Mouse (Mus musculus): Measurements from ENCODE around the gene Slc44a2. TPM values are rescaled to one million over a fixed set of nuclear protein-coding genes. Genes with fewer than 3 reads are reported as not detected.
"Not testable (repeated sequence)": the region's sequence is repeated elsewhere in the genome, so short reads cannot be mapped to it uniquely, and the experiment has no call there.

Slc44a2 gene
- polyA plus RNA-seq, 1 experiment, result 17.5 TPM

DNA sequence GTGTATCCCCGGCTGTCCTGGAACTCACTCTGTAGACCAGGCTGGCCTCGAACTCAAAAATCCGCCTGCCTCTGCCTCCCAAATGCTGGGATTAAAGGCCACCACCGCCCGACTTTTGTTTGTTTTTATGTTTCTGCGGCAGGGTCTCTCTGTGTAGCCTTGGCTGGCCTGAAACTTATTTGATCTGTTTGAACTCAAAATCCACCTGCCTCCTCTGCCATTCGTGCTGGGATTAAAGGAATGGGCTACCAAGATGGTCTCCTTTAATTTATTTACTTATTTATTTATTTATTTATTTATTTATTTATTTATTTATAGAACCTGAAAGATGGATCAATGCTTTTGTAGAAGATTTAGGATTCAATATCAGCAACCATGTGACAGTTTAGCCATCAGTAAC is 28.6 kb upstream of the Slc44a2 start:
- 7% methylated on average over 7 of the region's 7 CpGs for WGBS
- DNase-seq (ENCODE audit: low read depth, low spot score), result not testable (repeated sequence)

DNA sequence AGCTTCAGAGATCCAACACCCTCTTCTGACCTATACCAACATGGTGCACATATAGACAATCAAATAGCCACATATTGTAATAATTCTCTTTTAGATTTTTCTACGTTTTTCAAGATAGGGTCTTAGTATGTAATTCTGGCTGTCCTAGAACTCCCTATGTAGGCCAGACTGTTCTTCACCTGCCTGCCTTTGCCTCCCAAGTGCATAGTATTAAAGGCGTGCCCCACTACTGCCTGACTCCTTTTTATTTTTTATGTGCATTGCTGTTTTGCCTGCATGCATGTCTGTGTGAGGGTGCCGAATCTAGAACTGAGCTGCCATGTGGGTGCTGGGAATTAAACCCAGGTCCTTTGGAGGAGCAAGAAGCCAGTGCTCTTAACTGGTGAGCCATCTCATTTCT is 28.2 kb upstream of the Slc44a2 start:
- no peak for DNase-seq (ENCODE audit: low read depth, low spot score)
- 85% methylated on average over 3 of the region's 3 CpGs for WGBS

DNA sequence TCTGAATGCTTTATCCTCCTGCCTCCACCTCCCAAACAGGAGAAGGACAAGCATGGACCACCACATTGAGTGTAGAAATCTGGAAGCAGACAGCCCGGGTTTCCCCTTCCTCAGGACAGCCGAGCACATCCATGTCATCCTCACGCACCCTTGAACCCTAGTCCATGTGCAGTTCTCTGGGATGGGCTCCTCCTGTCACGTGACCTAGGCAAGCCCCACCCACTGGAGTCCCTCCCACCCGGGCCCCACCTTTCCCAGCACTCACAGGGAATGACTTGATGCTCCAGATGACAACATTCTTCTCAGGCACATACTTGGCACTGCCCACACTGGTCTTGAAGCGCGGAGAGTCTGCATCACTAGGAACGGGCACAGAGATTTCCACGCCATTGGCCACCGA is 21.5 kb upstream of the Slc44a2 start:
- DNase-seq (ENCODE audit: low read depth, low spot score), result no peak
- 82% methylated on average over 10 of the region's 10 CpGs for WGBS

DNA sequence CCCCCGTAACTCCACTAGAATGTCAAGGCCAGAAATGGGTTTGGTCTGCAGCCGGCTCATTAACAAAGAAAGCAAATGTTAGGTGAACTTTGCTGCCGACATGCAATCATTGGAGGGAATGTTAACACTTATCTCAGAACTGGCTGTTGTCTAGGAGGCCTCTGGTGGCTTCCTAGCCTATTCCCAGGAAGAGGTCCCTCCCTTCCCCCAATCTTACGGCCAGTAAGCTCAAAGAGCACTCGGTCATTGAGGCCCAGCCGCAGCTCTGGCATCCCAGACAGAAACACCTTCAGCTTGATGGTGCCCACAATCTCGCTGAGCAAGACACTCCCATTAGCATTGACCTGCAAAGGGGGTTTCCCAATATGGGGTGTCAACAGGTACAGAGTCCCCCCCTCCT is 15.4 kb upstream of the Slc44a2 start:
- 78% methylated on average over 7 of the region's 7 CpGs for WGBS
- no peak for DNase-seq (ENCODE audit: low read depth, low spot score)

GRCm38 (mm10) chr9:21309150-21309741 is 11.3 kb upstream of the Slc44a2 start:
- no peak for DNase-seq (ENCODE audit: low read depth, low spot score)
- 65% methylated on average over 15 of the region's 15 CpGs for WGBS

- 13% methylated on average over 7 of the region's 7 CpGs for WGBS
- DNase-seq (ENCODE audit: low read depth, low spot score), result no peak
Observed at GRCm38 (mm10) chr9:21311695-21312094, 8.8 kb upstream of the Slc44a2 start.

DNA sequence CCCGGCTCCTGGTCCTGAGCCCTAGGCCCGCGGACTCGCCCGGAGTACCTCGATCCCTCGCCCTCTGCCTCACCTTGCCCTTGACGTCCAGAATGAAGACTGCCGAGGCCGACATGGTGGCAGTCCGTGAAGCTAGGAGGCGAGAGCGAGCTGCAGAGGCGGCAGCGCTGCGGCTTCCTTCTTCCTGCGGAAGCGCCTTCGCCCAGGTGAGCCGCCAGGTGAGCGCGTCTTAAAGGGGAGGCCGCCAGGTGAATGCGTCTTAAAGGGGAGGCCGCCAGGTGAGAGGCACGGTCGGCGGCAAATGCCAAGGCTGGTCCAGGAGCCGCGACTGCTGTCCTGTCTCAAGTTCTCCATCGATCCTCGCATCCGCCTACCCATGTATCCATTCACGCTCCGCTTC is 8.4 kb upstream of the Slc44a2 start, which contains the start of gene Ap1m2:
Gene Ap1m2, minus strand, starts transcription at position 204 of the 400 bp plus-strand sequence.
- WGBS, result 12% methylated on average over 35 of the region's 35 CpGs
- no peak for DNase-seq (ENCODE audit: low read depth, low spot score)

DNA sequence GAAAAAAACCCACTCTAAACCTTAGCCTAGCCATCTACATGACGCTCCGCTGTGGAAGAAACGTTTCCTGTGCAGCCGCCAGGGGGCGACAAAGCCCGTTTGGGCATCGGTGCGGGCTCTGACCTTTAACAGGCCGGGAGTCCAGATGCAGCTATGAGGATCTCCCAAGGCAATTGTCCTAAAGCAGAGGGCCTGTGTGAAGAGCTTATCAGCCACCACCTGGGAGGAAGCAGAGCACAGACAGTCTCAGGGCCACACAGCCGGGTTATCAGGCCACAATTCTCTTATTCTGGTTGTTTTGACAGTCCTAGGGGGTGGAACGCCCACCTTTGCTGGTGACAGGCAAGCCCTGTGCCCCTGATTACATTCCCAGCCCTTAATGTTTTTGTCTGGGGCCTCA is 7.1 kb upstream of the Slc44a2 start:
- WGBS, result 8% methylated on average over 11 of the region's 11 CpGs
- DNase-seq (ENCODE audit: low read depth, low spot score), result peak; percentile 67

- DNase-seq (ENCODE audit: low read depth, low spot score), result no peak
- WGBS, result 95% methylated on average over 9 of the region's 9 CpGs
Observed at GRCm38 (mm10) chr9:21314367-21315140, 5.9 kb upstream of the Slc44a2 start.

DNA sequence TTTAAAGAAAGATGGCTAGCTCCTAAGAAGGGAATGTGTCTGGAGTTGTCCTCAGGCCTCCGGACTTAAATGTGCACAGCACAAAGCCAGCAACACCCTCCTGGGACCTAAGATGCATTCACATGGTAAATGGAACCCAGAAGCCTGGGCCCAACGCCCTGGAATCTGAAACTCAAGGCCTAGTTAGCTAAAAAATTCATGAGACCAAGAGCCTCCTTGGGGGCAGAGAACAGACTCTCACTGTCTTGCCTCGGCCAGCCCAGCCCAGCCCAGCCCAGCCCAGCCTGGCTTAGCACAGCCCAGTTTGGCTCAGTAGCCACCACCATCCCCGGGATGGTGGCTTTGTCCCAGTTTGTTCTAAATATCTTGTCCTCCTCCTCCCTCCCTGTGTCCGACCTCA is 5.1 kb upstream of the Slc44a2 start:
- WGBS, result 42% methylated on average over 5 of the region's 5 CpGs
- DNase-seq (ENCODE audit: low read depth, low spot score), result no peak

DNA sequence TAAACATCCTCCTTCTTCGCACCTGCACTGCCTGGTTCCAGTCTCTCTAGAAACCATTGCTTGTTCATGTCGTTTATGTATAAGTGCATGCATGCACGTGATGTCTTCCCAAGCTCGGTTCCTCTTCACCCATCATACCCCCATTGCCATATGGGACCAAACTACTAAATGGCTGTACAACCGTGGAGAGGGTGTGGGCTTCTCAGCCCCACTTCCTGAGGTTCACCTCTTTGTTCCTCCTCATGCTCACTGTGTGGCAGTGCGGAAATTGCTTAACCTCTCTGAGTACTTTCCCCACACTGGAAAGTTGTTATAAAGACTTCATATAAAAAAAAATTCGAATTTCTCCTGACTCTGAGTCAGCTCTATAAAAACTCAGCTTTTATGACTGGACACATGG is 3.8 kb upstream of the Slc44a2 start:
- WGBS, result 63% methylated on average over 7 of the region's 7 CpGs
- no peak for DNase-seq (ENCODE audit: low read depth, low spot score)

GRCm38 (mm10) chr9:21318792-21319191 is 1.7 kb upstream of the Slc44a2 start:
- no peak for DNase-seq (ENCODE audit: low read depth, low spot score)
- 89% methylated on average over 6 of the region's 6 CpGs for WGBS

DNA sequence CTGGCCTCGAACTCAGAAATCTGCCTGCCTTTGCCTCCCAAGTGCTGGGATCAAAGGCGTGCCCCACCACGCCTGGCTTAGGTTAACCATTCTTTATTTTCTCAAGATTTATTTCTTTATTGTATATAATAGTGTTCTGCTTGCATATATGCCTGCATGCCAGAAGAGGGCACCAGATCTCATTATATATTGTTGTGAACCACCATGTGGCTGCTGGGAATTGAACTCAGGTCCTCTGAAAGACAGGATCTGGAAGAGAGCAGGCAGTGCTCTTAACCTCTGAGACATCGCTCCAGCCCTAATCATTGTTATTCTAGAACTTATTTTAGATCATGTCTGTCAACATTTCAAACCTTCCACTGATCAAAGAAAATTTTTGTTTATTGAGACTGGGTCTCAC is 995 bp upstream of the Slc44a2 start:
- no peak for DNase-seq (ENCODE audit: low read depth, low spot score)
- 77% methylated on average over 4 of the region's 4 CpGs for WGBS

DNA sequence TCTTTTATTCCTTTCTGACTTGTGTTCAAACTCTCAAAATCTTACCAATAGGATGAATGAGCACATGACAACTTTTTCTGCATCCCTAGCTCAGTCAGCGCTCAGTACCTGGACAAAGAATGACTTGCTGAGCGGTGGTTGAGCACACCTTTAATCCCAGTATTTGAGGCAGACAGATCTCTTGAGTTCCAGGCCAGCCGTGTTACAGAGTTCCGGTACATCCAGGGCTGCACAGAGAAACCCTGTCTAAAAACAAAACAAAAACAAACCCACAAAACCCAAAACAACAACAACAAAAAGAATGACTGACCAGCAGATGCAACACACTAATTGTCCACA is 249 bp upstream of the Slc44a2 start:
- WGBS, result 16% methylated on average over 4 of the region's 4 CpGs
- no peak for DNase-seq (ENCODE audit: low read depth, low spot score)

- 11% methylated on average over 6 of the region's 6 CpGs for WGBS
Observed at GRCm38 (mm10) chr9:21321513-21321835, 976 bp downstream of the Slc44a2 start.

GRCm38 (mm10) chr9:21322211-21322916 is 1.9 kb downstream of the Slc44a2 start:
- DNase-seq (ENCODE audit: low read depth, low spot score), result no peak
- WGBS, result 79% methylated on average over 19 of the region's 19 CpGs

More at GRCm38 (mm10) chr9:21321513-21321835, 976 bp downstream of the Slc44a2 start:
- no peak for DNase-seq (ENCODE audit: low read depth, low spot score)

- 74% methylated on average over 8 of the region's 8 CpGs for WGBS
- not testable (repeated sequence) for DNase-seq (ENCODE audit: low read depth, low spot score)
Observed at GRCm38 (mm10) chr9:21322917-21323297, 2.4 kb downstream of the Slc44a2 start.

DNA sequence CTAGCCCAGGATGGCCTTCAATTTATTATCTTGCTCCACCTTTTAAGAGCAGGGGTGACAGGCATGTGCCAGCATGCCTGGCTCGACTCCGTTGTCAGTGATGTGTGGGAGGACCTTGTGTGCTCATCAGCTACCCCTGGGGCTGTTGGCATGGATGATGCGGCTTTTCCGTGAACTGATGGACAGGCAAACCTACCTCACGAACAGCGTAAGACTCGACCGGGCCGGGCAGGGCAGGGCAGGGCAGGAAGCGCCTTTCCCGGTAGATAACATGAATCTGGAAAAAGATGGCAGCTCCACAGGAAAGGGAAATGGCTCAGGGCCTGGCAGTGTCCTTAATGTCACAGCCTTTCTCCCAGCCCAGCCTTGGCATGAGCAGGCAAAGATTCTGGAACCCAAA is 3.8 kb downstream of the Slc44a2 start:
- DNase-seq (ENCODE audit: low read depth, low spot score), result no peak
- 91% methylated on average over 11 of the region's 11 CpGs for WGBS

- WGBS, result 54% methylated on average over 3 of the region's 3 CpGs
- DNase-seq (ENCODE audit: low read depth, low spot score), result no peak
Observed at GRCm38 (mm10) chr9:21327569-21327968, 7.1 kb downstream of the Slc44a2 start.

GRCm38 (mm10) chr9:21328041-21328440 is 7.5 kb downstream of the Slc44a2 start:
- no peak for DNase-seq (ENCODE audit: low read depth, low spot score)
- 65% methylated on average over 3 of the region's 3 CpGs for WGBS

- DNase-seq (ENCODE audit: low read depth, low spot score), result no peak
- 36% methylated on average over 4 of the region's 5 CpGs for WGBS
Observed at GRCm38 (mm10) chr9:21329041-21329440, 8.5 kb downstream of the Slc44a2 start.
